Mouse (Mus musculus) lung, adult 2 months (tissue): ENCODE data around the gene Phex.

Source experiments
- CTCF ChIP-seq: fragments of 200-500 bp; IDR thresholded peaks from 2 replicates; pipeline ENCODE4 v1.5.1; 2011; ENCODE audit warnings: mild to moderate bottlenecking, low read length, control low read depth; ENCODE audit not compliant: insufficient read depth
- POLR2A ChIP-seq: fragments of 200-500 bp; IDR thresholded peaks from 2 replicates; pipeline ENCODE4 v1.6.1; 2011; ENCODE audit warnings: low read depth, mild to moderate bottlenecking, control low read depth, low read length, borderline replicate concordance; ENCODE audit errors: extremely low read depth

- TF ChIP-seq CTCF = no peak
- TF ChIP-seq POLR2A = no peak
Measured at GRCm38 (mm10) chrX:157373873-157374272, 41.2 kb downstream of the Phex start.
